Mouse (Mus musculus) G1E (cell line): ENCODE measurements around the gene Gxylt1. TPM values are rescaled to one million over a fixed set of nuclear protein-coding genes. Genes with fewer than 3 reads are reported as not detected.

ENCODE experiments used
- ATAC-seq: 2 replicates; pipeline ENCODE4 v1.8.0; 2016; ENCODE audit warnings: mild to moderate bottlenecking; ENCODE audit not compliant: insufficient number of reproducible peaks, poor library complexity, low FRiP score, severe bottlenecking; ENCODE audit errors: extremely low read depth
- DNase-seq: peaks from one replicate; pipeline ENCODE4 v3.0.0; 2012; ENCODE audit warnings: low spot score
- H3K27me3 ChIP-seq: 2 replicates; pipeline ENCODE4 v1.6.1; 2012; ENCODE audit warnings: mild to moderate bottlenecking, low read length, inconsistent platforms; ENCODE audit not compliant: insufficient read depth
- H3K36me3 ChIP-seq: replicated peaks from 2 replicates; pipeline ENCODE3; 2012; ENCODE audit warnings: mild to moderate bottlenecking, inconsistent platforms
- H3K4me1 ChIP-seq: 2 replicates; pipeline ENCODE4 v1.6.1; 2012; ENCODE audit warnings: low read depth, low read length, inconsistent platforms, mixed read lengths; ENCODE audit not compliant: insufficient read depth
- H3K4me3 ChIP-seq: 2 replicates; pipeline ENCODE4 v1.5.1; 2012; ENCODE audit warnings: low read depth, mild to moderate bottlenecking, inconsistent platforms, low read length, moderate library complexity, mixed read lengths
- H3K9me3 ChIP-seq: replicated peaks from 2 replicates; pipeline ENCODE4 v1.6.1; 2012; ENCODE audit warnings: inconsistent platforms
- CTCF ChIP-seq: IDR thresholded peaks from 2 replicates; pipeline ENCODE4 v1.5.1; 2012; ENCODE audit warnings: low read depth, low read length, inconsistent platforms, mixed read lengths
- GATA1 ChIP-seq: IDR thresholded peaks from 2 replicates; pipeline ENCODE4 v1.6.1; 2012; ENCODE audit warnings: borderline replicate concordance, low read length, inconsistent platforms, mixed read lengths
- GATA2 ChIP-seq: IDR thresholded peaks from 2 replicates; pipeline ENCODE4 v1.6.1; 2012; ENCODE audit warnings: low read depth, low read length, inconsistent platforms, borderline replicate concordance
- POLR2AphosphoS5 ChIP-seq: IDR thresholded peaks from 2 replicates; pipeline ENCODE4 v1.6.1; 2012; ENCODE audit warnings: low read depth, low read length, inconsistent platforms; ENCODE audit not compliant: insufficient replicate concordance
- TAL1 ChIP-seq: conservative IDR thresholded peaks from 2 replicates; pipeline ENCODE4 v1.6.1; 2012; ENCODE audit warnings: low read depth, low read length, inconsistent platforms, mixed read lengths
- polyA plus RNA-seq: library from polyadenylated mRNA; stranded (reverse); fragments of >175 nt; gene quantifications from 2 replicates; pipeline ENCODE4 v1.2.3, GENCODE M21; 2012
- total RNA-seq, 2 experiments: library from RNA; stranded (forward) in 1 of 2; stranded (reverse) in 1 of 2; fragments of 200-1000 nt in 1 of 2; fragments of >200 nt in 1 of 2; fragmentation: Nextera tagmentation in 1 of 2; gene quantifications; 2 replicates each; pipeline ENCODE4 v1.2.3; 2014 to 2017

The Gxylt1 gene
- total and polyA plus RNA-seq, 3 experiments, result 3.2 to 21.0 (median 18.4) TPM

GRCm38 (mm10) chr15:93266361-93266760, 8.6 kb downstream of the Gxylt1 start:
- ATAC-seq (no peak), DNase-seq (no peak)
- Histone ChIP-seq H3K9me3 (no peaks in the 10 kb centered on the region), H3K4me3 (no peak overlapping the region), H3K4me1 (peaks cover 25% of the 10 kb centered on the region), H3K27me3 (no peaks in the 10 kb centered on the region), H3K36me3 (peaks cover 73% of the 10 kb centered on the region)
- TF ChIP-seq TAL1, result no peak
- no peak for TF ChIP-seq GATA2
- TF ChIP-seq CTCF, result no peak
- no peak for TF ChIP-seq POLR2AphosphoS5
- TF ChIP-seq GATA1, result no peak

- TF ChIP-seq TAL1 (no peak), CTCF (no peak), POLR2AphosphoS5 (no peak), GATA1 (no peak), GATA2 (no peak)
- H3K27me3 ChIP-seq, result no peaks in the 10 kb centered on the region
- ATAC-seq (no peak), DNase-seq (no peak)
- H3K4me3 ChIP-seq, result no peak overlapping the region
- peaks cover 20% of the 10 kb centered on the region for H3K4me1 ChIP-seq
- H3K36me3 ChIP-seq, result peaks cover 76% of the 10 kb centered on the region
- H3K9me3 ChIP-seq, result no peaks in the 10 kb centered on the region
Measured at GRCm38 (mm10) chr15:93265728-93266127, 9.3 kb downstream of the Gxylt1 start.

GRCm38 (mm10) chr15:93265231-93265630, 9.7 kb downstream of the Gxylt1 start:
- ATAC-seq (no peak), DNase-seq (no peak)
- Histone ChIP-seq H3K4me1 (peaks cover 15% of the 10 kb centered on the region), H3K36me3 (peaks cover 71% of the 10 kb centered on the region), H3K4me3 (no peak overlapping the region), H3K9me3 (no peaks in the 10 kb centered on the region), H3K27me3 (no peaks in the 10 kb centered on the region)
- TF ChIP-seq GATA2, result no peak
- no peak for TF ChIP-seq POLR2AphosphoS5
- no peak for TF ChIP-seq TAL1
- TF ChIP-seq GATA1, result no peak
- no peak for TF ChIP-seq CTCF

GRCm38 (mm10) chr15:93264221-93264620, 10.8 kb downstream of the Gxylt1 start:
- no peaks in the 10 kb centered on the region for H3K27me3 ChIP-seq
- H3K36me3 ChIP-seq, result peaks cover 69% of the 10 kb centered on the region
- H3K4me3 ChIP-seq, result no peak overlapping the region
- H3K9me3 ChIP-seq, result no peaks in the 10 kb centered on the region
- ATAC-seq (no peak), DNase-seq (no peak)
- peaks cover 12% of the 10 kb centered on the region for H3K4me1 ChIP-seq
- no peak for TF ChIP-seq GATA2
- TF ChIP-seq POLR2AphosphoS5, result no peak
- no peak for TF ChIP-seq GATA1
- TF ChIP-seq CTCF, result no peak
- no peak for TF ChIP-seq TAL1

GRCm38 (mm10) chr15:93263566-93263965, 11.4 kb downstream of the Gxylt1 start:
- peaks cover 71% of the 10 kb centered on the region for H3K36me3 ChIP-seq
- no peak for DNase-seq
- H3K4me1 ChIP-seq, result peaks cover 12% of the 10 kb centered on the region
- no peak for ATAC-seq
- H3K4me3 ChIP-seq, result no peak overlapping the region
- H3K9me3 ChIP-seq, result no peaks in the 10 kb centered on the region
- TF ChIP-seq CTCF (no peak), TAL1 (no peak), GATA1 (no peak), GATA2 (no peak), POLR2AphosphoS5 (no peak)
- H3K27me3 ChIP-seq, result no peaks in the 10 kb centered on the region

- peaks cover 73% of the 10 kb centered on the region for H3K36me3 ChIP-seq
- DNase-seq (no peak), ATAC-seq (no peak)
- H3K9me3 ChIP-seq, result no peaks in the 10 kb centered on the region
- no peak overlapping the region for H3K4me3 ChIP-seq
- TF ChIP-seq GATA1, result no peak
- no peak for TF ChIP-seq POLR2AphosphoS5
- no peak for TF ChIP-seq TAL1
- no peak for TF ChIP-seq GATA2
- no peak for TF ChIP-seq CTCF
- H3K4me1 ChIP-seq, result 0 out of 2 replicates have a peak, but pooled peaks cover 8% of the 10 kb centered on the region
- no peaks in the 10 kb centered on the region for H3K27me3 ChIP-seq
Measured at GRCm38 (mm10) chr15:93262818-93263217, 12.2 kb downstream of the Gxylt1 start.

- 0 out of 2 replicates have a peak, but pooled peaks cover 8% of the 10 kb centered on the region for H3K4me1 ChIP-seq
- no peaks in the 10 kb centered on the region for H3K27me3 ChIP-seq
- H3K4me3 ChIP-seq, result no peak overlapping the region
- no peaks in the 10 kb centered on the region for H3K9me3 ChIP-seq
- TF ChIP-seq GATA1 (no peak), POLR2AphosphoS5 (no peak), TAL1 (no peak), GATA2 (no peak), CTCF (no peak)
- ATAC-seq (no peak), DNase-seq (no peak)
- H3K36me3 ChIP-seq, result peaks cover 76% of the 10 kb centered on the region
Measured at GRCm38 (mm10) chr15:93262274-93262673, 12.7 kb downstream of the Gxylt1 start.
